Mouse (Mus musculus) liver, adult 2 months (tissue): ENCODE data around the gene Zfp329. TPM values are rescaled to one million over a fixed set of nuclear protein-coding genes. Genes with fewer than 3 reads are reported as not detected.
"Not testable (repeated sequence)": the region's sequence is repeated elsewhere in the genome, so short reads cannot be mapped to it uniquely, and the experiment has no call there.

Source experiments
- DNase-seq: peaks from one replicate; pipeline ENCODE4 v3.0.0-alpha.2; 2011; ENCODE audit warnings: low read depth, low spot score; ENCODE audit errors: extremely low read depth
- H3K27ac ChIP-seq: fragments of 200-500 bp; replicated peaks from 2 replicates; pipeline ENCODE4 v1.5.1; 2012; ENCODE audit warnings: low read depth, mild to moderate bottlenecking, control low read depth, inconsistent platforms, low read length; ENCODE audit not compliant: insufficient read depth
- H3K27me3 ChIP-seq: fragments of 200-500 bp; 2 replicates; pipeline ENCODE4 v1.6.1; 2012; ENCODE audit warnings: mild to moderate bottlenecking, moderate library complexity, low read length, inconsistent platforms; ENCODE audit not compliant: control insufficient read depth, insufficient read depth
- H3K36me3 ChIP-seq: fragments of 200-500 bp; 2 replicates; pipeline ENCODE4 v1.6.1; 2012; ENCODE audit warnings: low read length, inconsistent platforms; ENCODE audit not compliant: control insufficient read depth, insufficient read depth
- H3K4me1 ChIP-seq: fragments of 200-500 bp; 2 replicates; pipeline ENCODE4 v1.6.1; 2011; ENCODE audit warnings: low read length; ENCODE audit not compliant: control insufficient read depth, insufficient read depth
- H3K4me3 ChIP-seq: fragments of 200-500 bp; 2 replicates; pipeline ENCODE4 v1.5.1; 2011; ENCODE audit warnings: low read depth, mild to moderate bottlenecking, control low read depth, low read length, moderate library complexity; ENCODE audit not compliant: insufficient read depth
- H3K79me2 ChIP-seq: fragments of 200-500 bp; 2 replicates; pipeline ENCODE4 v1.6.1; 2012; ENCODE audit warnings: inconsistent platforms, mild to moderate bottlenecking, low read length, moderate library complexity; ENCODE audit not compliant: control insufficient read depth, insufficient read depth
- H3K9ac ChIP-seq: fragments of 200-500 bp; 2 replicates; pipeline ENCODE4 v1.6.1; 2012; ENCODE audit warnings: low read depth, mild to moderate bottlenecking, control low read depth, inconsistent platforms, low read length
- CTCF ChIP-seq: fragments of 200-500 bp; IDR thresholded peaks from 2 replicates; pipeline ENCODE4 v1.5.1; 2011; ENCODE audit warnings: low read depth, low read length, control low read depth
- POLR2A ChIP-seq: fragments of 200-500 bp; IDR thresholded peaks from 2 replicates; pipeline ENCODE4 v1.6.1; 2011; ENCODE audit warnings: low read length, control low read depth; ENCODE audit not compliant: insufficient read depth; ENCODE audit errors: extremely low read depth
- WGBS: fragments of 180-500 bp; shearing (Covaris S2); methylation state at CpG from one replicate; pipeline ENCODE4 v1.1.7; 2018; 5-methylcytosine and 5-hydroxymethylcytosine counted together
- polyA plus RNA-seq: library from polyadenylated mRNA; depleted of rRNA; stranded (reverse); fragments of >200 nt; gene quantifications from 2 replicates; pipeline ENCODE4 v1.2.3, GENCODE M21; 2012
- total RNA-seq: library from RNA; depleted of rRNA; stranded (reverse); fragments of >200 nt; gene quantifications from 2 replicates; pipeline ENCODE4 v1.2.3, GENCODE M21; 2014

Zfp329 gene
- total and polyA plus RNA-seq, 2 experiments: 0.50 to 2.0 TPM

DNA sequence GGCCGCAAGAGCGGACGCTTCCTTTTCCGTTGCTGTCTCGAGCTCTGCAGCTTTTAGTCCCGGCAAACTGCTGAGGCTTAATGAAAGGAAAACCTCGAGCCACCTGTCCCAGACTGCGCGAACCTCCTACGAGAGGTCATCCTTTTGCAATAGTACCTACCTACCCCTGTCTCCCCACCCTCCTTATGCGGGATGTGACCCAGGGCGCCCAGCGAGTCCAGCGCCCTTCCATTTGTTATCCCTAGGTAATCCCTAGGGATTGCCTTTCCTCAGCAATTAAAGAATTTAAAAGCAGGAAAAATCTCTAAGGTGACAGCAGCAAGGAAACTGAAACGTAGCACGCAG lies 15.0 kb downstream of the Zfp329 start:
- 2% methylated on average over 16 of the region's 16 CpGs for WGBS
- H3K27ac ChIP-seq: no peak overlapping the region

DNA sequence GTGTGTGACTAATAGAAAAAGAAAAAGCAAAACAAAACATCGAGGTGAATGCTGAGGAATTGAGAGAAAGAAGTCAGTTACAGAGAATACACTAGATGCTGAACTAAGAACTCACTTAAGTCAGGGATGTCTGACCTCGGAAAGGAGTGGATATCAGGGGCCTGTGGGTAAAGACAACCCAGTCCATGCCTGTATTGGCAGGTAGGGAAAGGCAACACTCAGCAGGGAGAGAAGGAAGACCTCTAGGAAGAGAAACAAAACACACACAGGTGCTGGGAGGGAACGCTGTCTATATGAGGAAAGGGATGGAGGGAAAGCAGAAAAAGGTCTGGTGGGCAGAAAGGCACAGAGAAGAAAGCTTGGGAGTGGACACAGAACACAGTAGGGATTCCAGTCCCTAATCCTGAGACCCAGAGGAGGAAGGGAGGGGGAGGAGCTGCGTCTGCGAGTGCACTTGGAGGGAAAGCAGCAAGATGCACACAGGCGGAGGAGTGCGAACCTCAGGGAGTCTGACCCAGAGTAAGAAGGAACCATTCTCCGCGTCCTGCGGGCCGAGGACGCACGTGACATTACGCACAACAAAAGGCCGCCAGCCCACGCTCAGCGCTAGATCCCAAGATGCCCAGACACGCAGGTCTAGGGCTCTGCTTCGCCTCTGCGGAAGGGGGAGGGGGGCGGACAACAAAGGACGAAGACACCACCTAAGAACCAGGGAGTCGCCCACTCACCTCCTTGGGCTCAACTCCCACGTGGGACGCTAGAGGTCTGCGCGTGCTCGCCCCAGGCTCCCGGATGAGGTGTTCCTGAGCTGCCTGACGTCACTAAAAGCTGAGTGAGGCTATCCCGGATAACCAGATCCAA lies 15.6 kb downstream of the Zfp329 start, which contains the start of gene Zscan18:
Gene Zscan18, minus strand, starts transcription at position 770 of the 861 bp plus-strand sequence.
- Histone ChIP-seq H3K4me3 (peak within 1 kb of the TSS; percentile 68), H3K27ac (no peak within 1 kb of the TSS), H3K27me3 (no peaks in the 10 kb centered on the region), H3K79me2 (no peaks in the 10 kb centered on the region), H3K36me3 (peaks cover 10% of the 10 kb centered on the region), H3K9ac (peak within 1 kb of the TSS; percentile 46), H3K4me1 (no peaks in the 10 kb centered on the region; the same call in 1 of the 2 replicates)
- TF ChIP-seq CTCF (no peak), POLR2A (0 out of 2 replicates have a peak, but pooled peaks have one; percentile 22)
- peak; percentile 35 for DNase-seq
- WGBS: 8% methylated on average over 31 of the region's 31 CpGs

More for the DNA sequence above, 15.0 kb downstream of the Zfp329 start:
- peaks cover 16% of the 10 kb centered on the region for H3K36me3 ChIP-seq
- no peak for DNase-seq
- H3K79me2 ChIP-seq: no peaks in the 10 kb centered on the region
- peak overlapping the region; percentile 68 for H3K4me3 ChIP-seq
- peak overlapping the region; percentile 36 for H3K9ac ChIP-seq
- TF ChIP-seq POLR2A (no peak), CTCF (no peak)
- H3K27me3 ChIP-seq: no peaks in the 10 kb centered on the region
- no peaks in the 10 kb centered on the region; the same call in 1 of the 2 replicates for H3K4me1 ChIP-seq

DNA sequence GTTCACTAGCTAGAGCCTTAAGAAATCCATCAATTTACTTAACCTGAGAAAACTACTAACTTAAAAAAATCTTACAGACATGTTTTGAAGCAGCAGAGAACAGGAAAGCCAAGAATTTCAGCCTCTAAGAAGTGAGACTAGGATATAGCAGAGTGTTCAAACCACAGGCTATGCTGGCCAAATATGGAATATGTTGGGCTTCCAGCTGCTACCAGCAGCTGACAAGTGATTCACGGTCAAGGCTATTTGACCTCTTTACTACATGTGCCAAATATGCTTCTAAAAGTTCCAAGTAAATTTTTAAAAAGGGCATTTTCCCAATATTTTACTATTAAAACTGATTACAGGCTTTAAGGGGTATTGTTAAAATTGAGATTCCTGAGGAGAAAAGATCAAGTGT lies 19.1 kb downstream of the Zfp329 start:
- Histone ChIP-seq H3K27me3 (no peaks in the 10 kb centered on the region; the same call in 1 of the 2 replicates), H3K4me1 (no peaks in the 10 kb centered on the region; the same call in 1 of the 2 replicates), H3K9ac (no peak overlapping the region), H3K27ac (no peak overlapping the region), H3K79me2 (no peaks in the 10 kb centered on the region), H3K36me3 (no peaks in the 10 kb centered on the region; the same call in 1 of the 2 replicates), H3K4me3 (no peak overlapping the region)
- TF ChIP-seq CTCF (no peak), POLR2A (no peak)
- 86% methylated on average over 1 of the region's 1 CpGs for WGBS
- no peak for DNase-seq

GRCm38 (mm10) chr7:12797971-12798370 lies 20.7 kb downstream of the Zfp329 start:
- no peaks in the 10 kb centered on the region for H3K4me1 ChIP-seq
- no peak overlapping the region for H3K9ac ChIP-seq
- TF ChIP-seq POLR2A (no peak), CTCF (no peak)
- H3K79me2 ChIP-seq: no peaks in the 10 kb centered on the region
- no peaks in the 10 kb centered on the region; the same call in 1 of the 2 replicates for H3K27me3 ChIP-seq
- WGBS: 61% methylated on average over 2 of the region's 2 CpGs
- no peak overlapping the region for H3K4me3 ChIP-seq
- no peak for DNase-seq
- no peaks in the 10 kb centered on the region; the same call in 1 of the 2 replicates for H3K36me3 ChIP-seq
- H3K27ac ChIP-seq: no peak overlapping the region

- WGBS: 81% methylated on average over 11 of the region's 11 CpGs
- H3K4me3 ChIP-seq, H3K9ac ChIP-seq, H3K27ac ChIP-seq, H3K4me1 ChIP-seq, H3K36me3 ChIP-seq, DNase-seq, H3K79me2 ChIP-seq, H3K27me3 ChIP-seq: not testable (repeated sequence)
These were observed 26.0 kb downstream of the Zfp329 start for GRCm38 (mm10) chr7:12792624-12793023.

DNA sequence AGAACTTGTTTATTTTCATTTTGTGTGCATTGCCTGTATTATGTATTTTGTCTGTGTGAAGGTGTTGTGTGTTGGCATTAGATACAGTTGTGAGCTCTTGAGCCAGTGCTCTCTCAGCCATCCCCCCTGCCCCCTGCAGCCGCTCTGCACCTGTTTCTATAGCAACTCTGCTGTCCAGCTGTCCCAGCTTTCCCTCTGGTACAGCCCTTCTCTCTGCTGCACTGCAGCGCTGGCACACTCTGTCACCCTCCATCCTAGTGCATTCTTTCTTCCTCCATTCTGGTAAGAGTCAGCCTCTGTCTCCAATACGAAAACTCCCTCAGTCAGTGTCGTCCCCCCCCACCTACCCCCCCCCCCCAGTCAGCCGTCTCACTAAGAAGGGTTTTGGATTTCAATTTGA lies 30.6 kb downstream of the Zfp329 start:
- no peak overlapping the region for H3K27ac ChIP-seq
- 39% methylated on average over 5 of the region's 5 CpGs for WGBS

More for the DNA sequence above, 30.6 kb downstream of the Zfp329 start:
- no peak for DNase-seq
- Histone ChIP-seq H3K36me3 (no peaks in the 10 kb centered on the region), H3K27me3 (no peaks in the 10 kb centered on the region), H3K9ac (no peak overlapping the region), H3K4me1 (no peaks in the 10 kb centered on the region), H3K4me3 (no peak overlapping the region), H3K79me2 (no peaks in the 10 kb centered on the region)
- no peak for TF ChIP-seq CTCF
- no peak for TF ChIP-seq POLR2A
